Mouse (Mus musculus) leukemia stem cell, adult 10-12 weeks (primary cell): ENCODE data around the gene Fam189b. TPM values are rescaled to one million over a fixed set of nuclear protein-coding genes. Genes with fewer than 3 reads are reported as not detected.

Source experiments
- polyA plus RNA-seq: library from polyadenylated mRNA; stranded (reverse); fragments of >175 nt; gene quantifications from 2 replicates; pipeline ENCODE4 v1.2.3, GENCODE M21; 2012; ENCODE audit warnings: low replicate concordance

Fam189b gene
- polyA plus RNA-seq = 55.0 and 89.5 TPM in 2 replicates

DNA sequence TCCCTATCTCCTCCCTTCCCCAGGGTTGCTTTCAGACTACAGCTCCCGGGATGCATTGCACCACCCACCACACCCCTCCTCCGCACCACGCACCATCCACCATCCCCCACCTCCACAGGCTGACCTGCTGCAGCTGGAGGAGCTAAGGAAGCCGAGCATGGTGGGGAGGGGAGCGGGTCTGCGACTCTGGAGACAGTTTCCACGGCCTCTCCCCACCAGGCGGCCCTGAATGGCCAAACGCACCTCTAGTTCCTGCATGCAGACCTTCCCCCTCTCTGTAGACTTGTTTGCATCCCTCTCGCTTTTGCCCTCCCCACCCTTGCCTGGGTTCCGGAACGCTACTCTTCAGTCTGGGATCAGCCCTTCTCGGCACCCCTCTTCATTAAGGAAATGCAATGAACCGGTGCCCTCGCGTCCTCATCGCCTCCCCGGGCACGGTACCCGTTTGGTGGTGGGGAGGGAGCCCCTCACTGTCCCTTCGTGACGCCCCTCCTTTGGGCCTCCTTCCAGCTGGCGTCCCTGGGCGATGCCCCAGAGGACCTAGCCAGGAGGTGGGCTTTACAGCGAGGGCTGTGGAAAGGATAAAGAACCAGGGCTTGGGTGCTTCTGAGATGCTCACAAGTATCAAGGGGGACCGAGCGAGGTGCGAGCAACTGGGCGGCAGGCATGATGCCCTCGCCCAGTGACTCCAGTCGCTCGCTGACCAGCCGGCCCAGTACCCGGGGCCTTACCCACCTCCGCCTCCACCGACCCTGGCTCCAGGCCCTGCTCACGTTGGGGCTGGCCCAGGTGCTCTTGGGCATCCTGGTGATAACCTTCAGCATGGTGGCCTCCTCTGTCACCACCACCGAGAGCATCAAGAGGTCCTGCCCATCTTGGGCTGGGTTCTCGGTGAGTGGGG lies at the start of gene Fam189b:
TSS of gene Fam189b (plus strand) at position 86 of the 901 bp plus-strand sequence.

GRCm38 (mm10) chr3:89135958-89136357 lies 47.0 kb upstream of the Fam189b start, which contains the start of gene Pklr:
TSS of gene Pklr (plus strand) at chr3:89136142.

GRCm38 (mm10) chr3:89159616-89160344 lies 23.2 kb upstream of the Fam189b start, which contains the start of gene Hcn3:
TSS of gene Hcn3 (minus strand) at chr3:89160196.

DNA sequence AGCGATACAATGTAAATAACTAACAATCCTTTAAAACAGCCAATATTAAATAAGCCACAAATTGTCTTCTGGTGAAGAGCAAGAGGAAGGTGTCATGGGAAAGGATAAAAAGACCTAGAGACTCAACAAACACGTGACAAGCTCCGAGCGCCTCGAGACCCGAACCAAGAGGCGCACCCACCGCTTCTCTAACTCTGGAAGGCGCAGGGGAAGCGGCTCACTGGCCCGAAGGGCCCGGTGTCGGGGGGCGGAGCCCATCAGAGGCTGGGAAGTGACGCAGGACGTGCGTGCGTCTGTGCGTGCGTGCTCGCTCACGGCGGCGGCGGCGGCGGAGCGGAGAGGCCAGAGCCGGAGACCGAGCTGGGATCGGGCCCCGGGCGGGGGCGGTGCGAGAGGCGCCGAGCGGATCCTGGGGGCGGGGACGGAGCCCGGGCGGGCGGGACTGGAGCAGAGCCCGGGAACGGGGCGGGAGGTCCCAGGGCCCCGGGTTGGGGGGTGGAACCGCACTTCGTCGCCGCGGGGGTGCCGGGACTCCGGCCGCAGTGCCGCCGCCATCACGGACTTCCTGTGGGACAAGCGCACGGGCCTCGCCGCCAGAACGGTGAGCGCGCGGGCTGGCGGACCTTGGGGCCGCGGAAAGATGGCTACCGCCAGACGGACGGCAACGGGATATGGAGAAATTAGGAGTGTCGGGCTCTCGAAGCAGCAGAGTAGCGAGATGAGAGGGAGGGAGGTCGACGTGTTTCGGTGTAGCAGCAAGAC lies 18.3 kb upstream of the Fam189b start, which contains the start of gene Clk2:
TSS of gene Clk2 (plus strand) at position 290 of the 762 bp plus-strand sequence.

GRCm38 (mm10) chr3:89177242-89178106 lies 5.5 kb upstream of the Fam189b start, which contains the start of gene Scamp3:
TSS of gene Scamp3 (plus strand) at chr3:89177473.

DNA sequence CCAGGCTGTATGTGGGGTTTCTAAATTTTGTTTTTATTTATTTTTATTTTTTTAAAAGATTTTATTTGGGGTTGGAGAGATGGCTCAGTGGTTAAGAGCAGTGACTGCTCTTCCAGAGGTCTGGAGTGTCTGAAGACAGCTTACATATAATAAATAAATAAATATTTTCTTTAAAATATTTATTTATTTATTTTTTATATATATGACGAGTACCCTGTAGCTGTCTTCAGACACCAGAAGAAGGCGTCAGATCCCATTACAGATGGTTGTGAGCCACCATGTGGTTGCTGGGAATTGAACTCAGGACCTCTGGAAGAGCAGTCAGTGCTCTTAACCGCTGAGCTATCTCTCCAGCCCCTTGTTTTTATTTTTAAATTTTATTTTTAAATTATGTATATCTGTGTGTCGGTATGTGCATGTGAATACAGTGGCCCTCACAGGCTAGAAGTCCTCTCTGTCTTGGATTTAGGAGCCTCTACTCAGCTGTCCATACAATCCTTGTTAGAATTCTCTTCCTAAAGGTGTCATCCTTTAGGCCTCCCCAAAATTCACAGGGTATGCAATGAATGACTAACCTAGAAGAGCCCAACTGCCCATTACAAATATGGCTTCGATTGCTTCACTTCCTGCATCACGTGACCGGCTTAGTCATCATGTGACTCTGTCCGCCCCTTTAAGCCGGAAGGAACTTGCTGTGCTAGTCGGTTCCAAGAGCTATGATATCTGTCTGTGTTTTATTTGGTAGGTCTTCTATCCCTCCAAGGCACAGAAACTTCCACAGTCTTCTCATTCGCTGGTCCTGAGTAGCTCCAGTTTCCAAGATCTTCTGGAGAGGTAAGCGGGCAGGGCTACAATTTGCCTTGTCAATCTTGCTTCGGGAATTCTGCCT lies 19.6 kb downstream of the Fam189b start, which contains the start of gene Gba:
TSS of gene Gba (plus strand) at position 676 of the 889 bp plus-strand sequence.

GRCm38 (mm10) chr3:89214681-89215411 lies 31.9 kb downstream of the Fam189b start, which contains the start of gene Thbs3:
TSS of gene Thbs3 (plus strand) at chr3:89215180.

DNA sequence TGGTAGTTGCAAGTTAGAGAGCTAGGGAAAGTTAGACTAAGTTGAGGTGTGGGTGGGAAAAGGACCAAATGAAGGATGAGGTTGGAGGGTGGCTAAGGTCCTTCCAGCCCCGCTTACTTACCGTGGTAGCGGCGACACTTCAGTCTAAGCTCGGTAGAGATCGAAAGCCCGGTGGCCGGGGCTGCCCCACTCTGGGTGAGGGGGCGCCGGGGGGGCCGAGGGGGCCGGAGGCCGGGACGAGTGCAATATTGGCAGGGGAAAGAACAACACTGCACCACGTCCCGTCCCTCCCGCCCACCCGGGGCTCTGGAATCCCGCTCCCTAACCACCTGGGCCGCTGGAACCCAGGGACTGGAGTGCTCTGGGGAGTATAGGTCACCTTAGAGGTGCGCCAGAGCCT lies 44.0 kb downstream of the Fam189b start, which contains the start of gene Mtx1:
TSS of gene Mtx1 (minus strand) at position 189 of the 400 bp plus-strand sequence.

GRCm38 (mm10) chr3:89228836-89229235 lies 45.9 kb downstream of the Fam189b start, which contains the start of gene Muc1:
TSS of gene Muc1 (plus strand) at chr3:89229057.

Other genes with a start within 250 kb of the Fam189b start
- gene Ash1l, start 232.5 kb upstream of the Fam189b start, polyA plus RNA-seq = 2.0 and 3.8 TPM in 2 replicates
- 22.3 and 106 TPM in 2 replicates for gene Dap3, start 232.0 kb upstream of the Fam189b start, polyA plus RNA-seq
- gene Rusc1, start 89.8 kb upstream of the Fam189b start, polyA plus RNA-seq = 12.2 and 18.4 TPM in 2 replicates
- 1.5 and 5.4 TPM in 2 replicates for gene Gm43738, start 82.0 kb upstream of the Fam189b start, polyA plus RNA-seq
- gene Fdps, start 81.2 kb upstream of the Fam189b start, polyA plus RNA-seq = 2.5 and 4.7 TPM in 2 replicates
- gene Pklr, start 47.0 kb upstream of the Fam189b start, polyA plus RNA-seq = 289 and 608 TPM in 2 replicates
- gene Hcn3, start 22.9 kb upstream of the Fam189b start, polyA plus RNA-seq = 0.42 and 0.53 TPM in 2 replicates
- 23.7 and 40.4 TPM in 2 replicates for gene Clk2, start 18.3 kb upstream of the Fam189b start, polyA plus RNA-seq
- gene Scamp3, start 5.7 kb upstream of the Fam189b start, polyA plus RNA-seq = 198 and 209 TPM in 2 replicates
- gene Gba, start 19.8 kb downstream of the Fam189b start, polyA plus RNA-seq = 5.4 and 6.8 TPM in 2 replicates
- gene Thbs3, start 32.0 kb downstream of the Fam189b start, polyA plus RNA-seq = 0.07 and 0.12 TPM in 2 replicates
- 448 and 636 TPM in 2 replicates for gene Mtx1, start 43.9 kb downstream of the Fam189b start, polyA plus RNA-seq
- 0.77 TPM in 1 of 2 replicates, not detected in the other for gene Muc1, start 45.9 kb downstream of the Fam189b start, polyA plus RNA-seq
- 48.3 and 213 TPM in 2 replicates for gene Krtcap2, start 62.8 kb downstream of the Fam189b start, polyA plus RNA-seq
- gene Trim46, start 63.2 kb downstream of the Fam189b start, polyA plus RNA-seq = 2.6 and 5.4 TPM in 2 replicates
- 175 and 302 TPM in 2 replicates for gene Dpm3, start 76.2 kb downstream of the Fam189b start, polyA plus RNA-seq
- gene Slc50a1, start 87.4 kb downstream of the Fam189b start, polyA plus RNA-seq = 10.0 and 13.3 TPM in 2 replicates
- 0.14 and 1.4 TPM in 2 replicates for gene Efna1, start 98.0 kb downstream of the Fam189b start, polyA plus RNA-seq
- gene Efna3, start 139.8 kb downstream of the Fam189b start, polyA plus RNA-seq = not detected in 2 replicates
- 0.39 and 0.50 TPM in 2 replicates for gene Efna4, start 154.9 kb downstream of the Fam189b start, polyA plus RNA-seq
- gene Adam15, start 166.9 kb downstream of the Fam189b start, polyA plus RNA-seq = 28.1 and 30.7 TPM in 2 replicates
- gene Dcst2, start 178.8 kb downstream of the Fam189b start, polyA plus RNA-seq = not detected in 2 replicates
- not detected in 2 replicates for gene Dcst1, start 182.1 kb downstream of the Fam189b start, polyA plus RNA-seq
- 48.8 and 81.5 TPM in 2 replicates for gene Zbtb7b, start 211.6 kb downstream of the Fam189b start, polyA plus RNA-seq
- not detected in 2 replicates for gene Lenep, start 219.7 kb downstream of the Fam189b start, polyA plus RNA-seq
- 6.2 and 29.0 TPM in 2 replicates for gene Flad1, start 228.7 kb downstream of the Fam189b start, polyA plus RNA-seq
- gene Cks1b, start 235.2 kb downstream of the Fam189b start, polyA plus RNA-seq = 26.6 and 26.7 TPM in 2 replicates
- gene Shc1, start 235.3 kb downstream of the Fam189b start, polyA plus RNA-seq = 159 TPM in 2 replicates
- gene Pygo2, start 247.1 kb downstream of the Fam189b start, polyA plus RNA-seq = 423 and 488 TPM in 2 replicates